Mouse (Mus musculus) hindlimb bud, embryonic 11.5 days (tissue): ENCODE measurements around the gene Gm3095.
"Not testable (repeated sequence)": the region's sequence is repeated elsewhere in the genome, so short reads cannot be mapped to it uniquely, and the experiment has no call there.

Experiments used
- DNase-seq: peaks from one replicate; pipeline ENCODE4 v3.0.0-alpha.2; 2012; ENCODE audit warnings: low read depth, low spot score; ENCODE audit errors: extremely low spot score

Gene Gm3095

GRCm38 (mm10) chr14:3963247-3963646 lies at the start of gene Gm3095:
Gm3095 (plus strand) TSS chr14:3963547.
- not testable (repeated sequence) for DNase-seq

- DNase-seq: not testable (repeated sequence)
These were observed 31.9 kb upstream of the Gm3095 start, which contains the start of gene Gm3029 for GRCm38 (mm10) chr14:3931456-3931855. Gm3029 (plus strand) TSS chr14:3931756.

GRCm38 (mm10) chr14:3998094-3998493 lies 34.7 kb downstream of the Gm3095 start, which contains the start of gene Gm3099:
Gm3099 (plus strand) TSS chr14:3998394.
- not testable (repeated sequence) for DNase-seq
